In genomic region chr12:50648176-50648670, GRCm38 (mm10) we compare ENCODE assay signal across 9 mouse cellular contexts. TPM values are rescaled to one million over a fixed set of nuclear protein-coding genes. Genes with fewer than 3 reads are reported as not detected.
DNase-seq lines count a peak whose midpoint lies in the region; ATAC-seq and TF ChIP-seq lines count a peak whose summit lies in the region.
"Had no signal": no experiment of that assay in that cellular context is flagged by ENCODE, and none has a peak within 500 bp of the region (broad histone marks: within the 10 kb centered on the region; RNA-seq: fewer than 3 reads in every experiment).

No protein-coding gene starts in this region.

- H3K4me1 ChIP-seq in E14TG2a.4 (replicated peaks; ENCODE audit: low read depth, low read length) = peaks cover 10% of the 10 kb centered on the region
- H3K4me1 ChIP-seq in embryonic facial prominence, embryonic 15.5 days = peaks cover 18% of the 10 kb centered on the region
- H3K4me1 ChIP-seq in hindbrain, embryonic 14.5 days (replicated peaks; ENCODE audit: control insufficient read depth, insufficient read depth, low read length) = 0 out of 2 replicates have a peak, but pooled peaks cover 7% of the 10 kb centered on the region
- peaks cover 8% of the 10 kb centered on the region; the same call in 1 of the 2 replicates for H3K4me1 ChIP-seq in lung, embryonic 16.5 days (replicated peaks; ENCODE audit: control insufficient read depth, insufficient read depth, low read length)

- peak overlapping the region; percentile 86 for H3K4me2 ChIP-seq in embryonic facial prominence, embryonic 15.5 days (replicated peaks)
- peak overlapping the region; percentile 96 for H3K4me2 ChIP-seq in hindbrain, embryonic 14.5 days (replicated peaks)
- peak overlapping the region; percentile 91 for H3K4me2 ChIP-seq in lung, embryonic 16.5 days (ENCODE audit: low read depth, low read length)

- H3K9ac ChIP-seq in embryonic facial prominence, embryonic 15.5 days = peak overlapping the region; percentile 64
- peak overlapping the region; percentile 69 for H3K9ac ChIP-seq in hindbrain, embryonic 14.5 days
- peak overlapping the region; percentile 84 for H3K9ac ChIP-seq in lung, embryonic 16.5 days (ENCODE audit: low read length)

- peaks cover 42% of the 10 kb centered on the region for H3K27me3 ChIP-seq in E14TG2a.4 (ENCODE audit: insufficient read depth, low read length)
- no peaks in the 10 kb centered on the region for H3K27me3 ChIP-seq in embryonic facial prominence, embryonic 15.5 days
- peaks cover 11% of the 10 kb centered on the region; the same call in 1 of the 2 replicates for H3K27me3 ChIP-seq in hindbrain, embryonic 14.5 days (ENCODE audit: control insufficient read depth, insufficient read depth, low read length)
- H3K27me3 ChIP-seq in lung, embryonic 16.5 days (ENCODE audit: control insufficient read depth, insufficient read depth, low read depth, low read length) = no peaks in the 10 kb centered on the region

- H3K36me3 ChIP-seq in E14TG2a.4 (ENCODE audit: insufficient read depth, low read length) = no peaks in the 10 kb centered on the region
- H3K36me3 ChIP-seq in embryonic facial prominence, embryonic 15.5 days = no peaks in the 10 kb centered on the region
- no peaks in the 10 kb centered on the region for H3K36me3 ChIP-seq in hindbrain, embryonic 14.5 days (replicated peaks; ENCODE audit: control insufficient read depth, insufficient read depth)
- no peaks in the 10 kb centered on the region for H3K36me3 ChIP-seq in lung, embryonic 16.5 days (ENCODE audit: control insufficient read depth, insufficient read depth, low read length)

- peak; percentile 71 for ATAC-seq in embryonic facial prominence, embryonic 15.5 days (ENCODE audit: insufficient number of reproducible peaks, low FRiP score, low TSS enrichment, low read depth)
- ATAC-seq in hindbrain, embryonic 14.5 days (ENCODE audit: low FRiP score) = peak; percentile 78
- ATAC-seq in lung, embryonic 16.5 days (ENCODE audit: low read depth) = peak; percentile 64; the same call in 1 of the 2 replicates

- peak overlapping the region; percentile 80; the same call in 1 of the 2 replicates for H3K27ac ChIP-seq in embryonic facial prominence, embryonic 15.5 days (replicated peaks)
- H3K27ac ChIP-seq in hindbrain, embryonic 14.5 days = no peak overlapping the region
- H3K27ac ChIP-seq in lung, embryonic 16.5 days (ENCODE audit: low read length) = peak overlapping the region; percentile 43

- 1% methylated on average over 16 of the region's 16 CpGs for WGBS in embryonic facial prominence, embryonic 15.5 days
- WGBS in hindbrain, embryonic 14.5 days = under 1% methylated on average over 16 of the region's 16 CpGs
- WGBS in lung, embryonic 16.5 days = 2% methylated on average over 16 of the region's 16 CpGs

- peak overlapping the region; percentile 85 for H3K4me3 ChIP-seq in E14TG2a.4 (replicated peaks; ENCODE audit: low read length)
- H3K4me3 ChIP-seq in embryonic facial prominence, embryonic 15.5 days (replicated peaks) = peak overlapping the region; percentile 82
- peak overlapping the region; percentile 82 for H3K4me3 ChIP-seq in hindbrain, embryonic 14.5 days (replicated peaks; ENCODE audit: low read length)
- H3K4me3 ChIP-seq in lung, embryonic 16.5 days (ENCODE audit: low read length) = peak overlapping the region; percentile 90

- DNase-seq in gastrocnemius, adult 18-20 months (ENCODE audit: low spot score) = peak; percentile 27
- DNase-seq in gastrocnemius, postnatal 10 days = no peak
- no peak for DNase-seq in hindbrain, embryonic 14.5 days (ENCODE audit: low spot score)
- no peak for DNase-seq in spleen, postnatal 36 days (ENCODE audit: low spot score in 2 of 2)
- DNase-seq in thymus, postnatal 36 days = no peak

- H3K9me3 ChIP-seq in E14TG2a.4 (ENCODE audit: low read length) = no peaks in the 10 kb centered on the region
- H3K9me3 ChIP-seq in embryonic facial prominence, embryonic 15.5 days (replicated peaks) = no peaks in the 10 kb centered on the region
- H3K9me3 ChIP-seq in hindbrain, embryonic 14.5 days (ENCODE audit: control insufficient read depth, low read length) = no peaks in the 10 kb centered on the region
- H3K9me3 ChIP-seq in lung, embryonic 16.5 days (ENCODE audit: control insufficient read depth, low read length) = no peaks in the 10 kb centered on the region

- no peak for TF ChIP-seq CTCF in E14TG2a.4 (conservative IDR thresholded peaks at IDR 0.05; ENCODE audit: low read length)

RNA-seq across cellular contexts. Expression of gene Prkd1, which starts 0.7 kb away (rescaled TPM):
- total RNA-seq in gastrocnemius, adult 18-20 months (2021) = 1 to 10 TPM; 1.6 to 2.5 TPM
- total RNA-seq in gastrocnemius, postnatal 10 days (2021) = 1 to 10 TPM; 4.1 to 4.2 TPM
- 6.4 and 6.8 TPM in 2 replicates for polyA plus RNA-seq in embryonic facial prominence, embryonic 15.5 days (2015; fragmentation: Nextera tagmentation; extraction: Ambion mirVana)
- polyA plus RNA-seq in hindbrain, embryonic 14.5 days (2014; fragmentation: Nextera tagmentation; extraction: Ambion mirVana) = 2.4 and 2.5 TPM in 2 replicates
- 3.0 and 3.9 TPM in 2 replicates for polyA plus RNA-seq in lung, embryonic 16.5 days (2015; fragmentation: Nextera tagmentation; extraction: Ambion mirVana)
- total RNA-seq: MEL had no signal
